Mouse (Mus musculus) forebrain, embryonic 11.5 days (tissue): ENCODE data around the gene Polr3g. TPM values are rescaled to one million over a fixed set of nuclear protein-coding genes. Genes with fewer than 3 reads are reported as not detected.
"Not testable (repeated sequence)": the region's sequence is repeated elsewhere in the genome, so short reads cannot be mapped to it uniquely, and the experiment has no call there.

Source experiments
- ATAC-seq: fragments of 200-750 bp; cut with Nextera tagmentation; replicated peaks from 2 replicates; pipeline ENCODE4 v1.8.0; 2017; ENCODE audit warnings: moderate TSS enrichment; ENCODE audit not compliant: low FRiP score
- DNase-seq: peaks from one replicate; pipeline ENCODE4 v3.0.0-alpha.2; 2017; ENCODE audit warnings: low spot score
- H3K27ac ChIP-seq: fragments of 300-500 bp; sonication (generic); 2 replicates; pipeline ENCODE4 v1.5.1; 2014; ENCODE audit warnings: low read depth, low read length
- H3K27me3 ChIP-seq: fragments of 300-500 bp; sonication (generic); 2 replicates; pipeline ENCODE4 v1.6.1; 2014; ENCODE audit warnings: mild to moderate bottlenecking, low read length, mixed read lengths; ENCODE audit not compliant: control insufficient read depth, insufficient read depth
- H3K36me3 ChIP-seq: fragments of 300-500 bp; sonication (generic); 2 replicates; pipeline ENCODE4 v1.6.1; 2014; ENCODE audit warnings: mild to moderate bottlenecking, low read length, moderate library complexity, mixed read lengths; ENCODE audit not compliant: control insufficient read depth, insufficient read depth
- H3K4me1 ChIP-seq: fragments of 300-500 bp; sonication (generic); replicated peaks from 2 replicates; pipeline ENCODE4 v1.6.1; 2014; ENCODE audit warnings: low read length, mixed read lengths; ENCODE audit not compliant: control insufficient read depth, insufficient read depth
- H3K4me2 ChIP-seq: fragments of 300-500 bp; sonication (generic); 2 replicates; pipeline ENCODE4 v1.6.1; 2014; ENCODE audit warnings: low read depth, mild to moderate bottlenecking, low read length, moderate library complexity, mixed read lengths; ENCODE audit not compliant: severe bottlenecking
- H3K4me3 ChIP-seq: fragments of 300-500 bp; sonication (generic); 2 replicates; pipeline ENCODE4 v1.5.1; 2014; ENCODE audit warnings: low read depth, low read length
- H3K9ac ChIP-seq: fragments of 300-500 bp; sonication (generic); 2 replicates; pipeline ENCODE4 v1.6.1; 2014; ENCODE audit warnings: low read length
- H3K9me3 ChIP-seq: fragments of 300-500 bp; sonication (generic); 2 replicates; pipeline ENCODE4 v1.6.1; 2016; ENCODE audit warnings: low read length, mixed read lengths; ENCODE audit not compliant: control insufficient read depth
- WGBS: fragments of 180-500 bp; shearing (Covaris S2); extraction: QIAGEN DNeasy Blood & Tissue Kit; methylation state at CpG from one replicate; pipeline ENCODE4 v1.1.7; 2014; 5-methylcytosine and 5-hydroxymethylcytosine counted together
- polyA plus RNA-seq: library from polyadenylated mRNA; unstranded; fragments of >200 nt; fragmentation: Nextera tagmentation; extraction: Ambion mirVana; gene quantifications from 2 replicates; pipeline ENCODE4 v1.2.1, GENCODE M21; 2014

The Polr3g gene
- polyA plus RNA-seq, 1 experiment from 2014 or later, result 15.2 TPM

DNA sequence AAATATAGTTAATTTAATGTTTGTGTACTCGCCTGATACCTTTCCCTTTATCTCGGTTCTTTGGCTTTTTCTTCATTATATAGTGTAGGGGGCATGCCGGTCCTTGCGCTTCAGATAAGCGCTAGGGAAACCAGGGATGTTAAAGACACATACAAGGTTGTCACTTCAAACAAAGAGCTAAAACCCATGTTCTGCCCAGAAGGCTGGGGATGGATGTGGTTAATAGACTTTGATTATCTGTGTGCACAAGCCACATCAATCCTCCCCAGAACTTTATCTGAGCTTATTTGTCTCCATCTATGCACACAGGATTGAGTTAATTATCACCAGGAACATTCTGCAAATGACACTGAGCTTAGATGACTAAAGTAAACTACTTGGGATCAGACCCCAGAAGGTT is 25.8 kb upstream of the Polr3g start:
- 92% methylated on average over 5 of the region's 5 CpGs for WGBS
- no peaks in the 10 kb centered on the region for H3K4me1 ChIP-seq

DNA sequence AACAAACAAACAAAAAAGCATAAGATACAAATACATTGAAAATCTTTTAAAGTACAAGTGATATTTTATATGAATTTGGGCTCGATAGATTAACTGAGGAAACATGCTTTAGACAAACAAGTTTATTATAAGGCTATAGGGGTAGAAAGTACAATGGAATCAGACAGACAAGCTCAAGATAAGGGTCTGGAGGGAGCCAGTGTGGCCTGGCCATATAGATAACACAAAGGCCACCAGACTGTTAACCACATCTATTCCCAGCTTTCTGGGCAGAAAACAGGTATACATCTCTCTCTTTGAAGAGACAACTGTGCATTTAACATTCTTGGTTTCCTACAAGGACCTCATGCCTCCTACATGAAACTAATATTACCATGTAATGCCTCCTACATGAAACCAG is 19.5 kb upstream of the Polr3g start:
- DNase-seq (no peak), ATAC-seq (no peak)
- Histone ChIP-seq H3K9ac (no peak overlapping the region), H3K36me3 (no peaks in the 10 kb centered on the region), H3K27ac (no peak overlapping the region), H3K4me3 (no peak overlapping the region), H3K9me3 (no peaks in the 10 kb centered on the region), H3K27me3 (no peaks in the 10 kb centered on the region), H3K4me1 (no peaks in the 10 kb centered on the region), H3K4me2 (no peak overlapping the region)
- 91% methylated on average over 1 of the region's 1 CpGs for WGBS

More for the DNA sequence above, 25.8 kb upstream of the Polr3g start:
- Histone ChIP-seq H3K9ac (no peak overlapping the region), H3K9me3 (no peaks in the 10 kb centered on the region), H3K36me3 (no peaks in the 10 kb centered on the region), H3K27ac (no peak overlapping the region), H3K4me3 (no peak overlapping the region), H3K4me2 (no peak overlapping the region), H3K27me3 (no peaks in the 10 kb centered on the region)
- ATAC-seq (no peak), DNase-seq (no peak)

DNA sequence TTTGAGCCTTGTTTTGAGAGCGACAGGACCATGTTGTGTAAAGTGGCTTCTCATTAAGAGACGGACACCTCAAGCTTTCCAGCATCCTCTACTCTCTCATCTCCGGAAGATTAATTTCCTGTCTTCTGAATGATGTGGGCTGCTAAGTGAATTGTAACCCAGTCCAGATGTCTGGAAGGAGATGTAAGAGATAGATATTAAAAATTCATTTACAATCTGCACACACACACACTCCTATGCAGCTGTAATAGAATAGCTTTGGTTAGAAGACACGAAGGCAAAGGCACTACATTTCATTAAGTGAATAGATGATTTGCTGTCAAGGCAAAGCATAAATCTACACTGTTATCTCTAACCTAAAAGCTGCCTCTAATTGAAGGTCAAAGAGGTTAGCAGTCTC is 18.3 kb upstream of the Polr3g start:
- WGBS, result 81% methylated on average over 4 of the region's 4 CpGs

DNA sequence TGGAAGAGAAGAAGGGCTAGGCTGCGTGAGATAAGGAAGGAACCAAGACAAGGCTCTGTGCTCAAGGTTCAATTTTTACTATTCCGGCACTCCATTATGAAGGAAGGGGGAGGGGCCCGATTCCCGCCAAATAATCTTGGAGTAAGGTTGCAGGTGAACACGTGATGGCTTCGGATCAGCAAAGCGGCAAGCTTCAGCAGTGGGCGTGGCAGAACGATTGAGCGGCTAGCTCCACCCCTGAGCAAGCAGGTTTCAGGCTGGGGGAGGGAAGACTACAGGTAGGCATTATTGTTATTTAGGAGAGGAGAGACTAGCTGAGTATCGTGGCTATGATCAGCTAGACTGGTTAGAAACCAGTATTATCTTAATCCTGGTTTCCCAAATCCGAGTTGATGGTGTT is 17.3 kb upstream of the Polr3g start:
- not testable (repeated sequence) for H3K4me3 ChIP-seq, ATAC-seq, H3K36me3 ChIP-seq, H3K9ac ChIP-seq, H3K27me3 ChIP-seq, H3K9me3 ChIP-seq, H3K27ac ChIP-seq, H3K4me1 ChIP-seq, H3K4me2 ChIP-seq, DNase-seq
- WGBS, result 59% methylated on average over 12 of the region's 12 CpGs

More for the DNA sequence above, 18.3 kb upstream of the Polr3g start:
- H3K9ac ChIP-seq, result no peak overlapping the region
- DNase-seq (no peak), ATAC-seq (no peak)
- no peak overlapping the region for H3K4me2 ChIP-seq
- no peaks in the 10 kb centered on the region for H3K4me1 ChIP-seq
- H3K9me3 ChIP-seq, result no peaks in the 10 kb centered on the region
- H3K36me3 ChIP-seq, result no peaks in the 10 kb centered on the region
- H3K27ac ChIP-seq, result no peak overlapping the region
- no peaks in the 10 kb centered on the region for H3K27me3 ChIP-seq
- no peak overlapping the region for H3K4me3 ChIP-seq

DNA sequence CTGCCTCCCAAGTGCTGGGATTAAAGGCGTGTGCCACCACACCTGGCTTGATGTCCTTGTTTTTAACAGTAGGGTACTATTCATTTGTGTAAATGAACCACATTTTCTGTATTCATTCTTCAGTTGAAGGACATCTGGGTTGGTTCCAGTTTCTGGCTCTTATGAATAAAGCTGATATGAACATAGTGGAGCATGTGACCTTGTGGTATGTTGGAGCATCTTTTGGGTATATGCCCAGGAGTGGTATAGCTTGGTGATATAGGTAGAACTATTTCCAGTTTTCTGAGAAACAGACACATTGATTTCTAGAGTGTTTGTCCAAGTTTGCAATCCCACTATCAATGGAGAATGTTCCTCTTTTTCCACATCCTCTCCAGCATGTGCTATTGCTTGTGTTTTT is 3.1 kb upstream of the Polr3g start:
- Histone ChIP-seq H3K9ac (no peak overlapping the region), H3K4me2 (no peak overlapping the region), H3K4me1 (peaks cover 4% of the 10 kb centered on the region; the same call in 1 of the 2 replicates), H3K4me3 (no peak overlapping the region), H3K9me3 (no peaks in the 10 kb centered on the region), H3K36me3 (no peaks in the 10 kb centered on the region), H3K27ac (no peak overlapping the region), H3K27me3 (no peaks in the 10 kb centered on the region)
- ATAC-seq, result no peak
- DNase-seq, result no peak
- WGBS, result 89% methylated on average over 1 of the region's 1 CpGs

DNA sequence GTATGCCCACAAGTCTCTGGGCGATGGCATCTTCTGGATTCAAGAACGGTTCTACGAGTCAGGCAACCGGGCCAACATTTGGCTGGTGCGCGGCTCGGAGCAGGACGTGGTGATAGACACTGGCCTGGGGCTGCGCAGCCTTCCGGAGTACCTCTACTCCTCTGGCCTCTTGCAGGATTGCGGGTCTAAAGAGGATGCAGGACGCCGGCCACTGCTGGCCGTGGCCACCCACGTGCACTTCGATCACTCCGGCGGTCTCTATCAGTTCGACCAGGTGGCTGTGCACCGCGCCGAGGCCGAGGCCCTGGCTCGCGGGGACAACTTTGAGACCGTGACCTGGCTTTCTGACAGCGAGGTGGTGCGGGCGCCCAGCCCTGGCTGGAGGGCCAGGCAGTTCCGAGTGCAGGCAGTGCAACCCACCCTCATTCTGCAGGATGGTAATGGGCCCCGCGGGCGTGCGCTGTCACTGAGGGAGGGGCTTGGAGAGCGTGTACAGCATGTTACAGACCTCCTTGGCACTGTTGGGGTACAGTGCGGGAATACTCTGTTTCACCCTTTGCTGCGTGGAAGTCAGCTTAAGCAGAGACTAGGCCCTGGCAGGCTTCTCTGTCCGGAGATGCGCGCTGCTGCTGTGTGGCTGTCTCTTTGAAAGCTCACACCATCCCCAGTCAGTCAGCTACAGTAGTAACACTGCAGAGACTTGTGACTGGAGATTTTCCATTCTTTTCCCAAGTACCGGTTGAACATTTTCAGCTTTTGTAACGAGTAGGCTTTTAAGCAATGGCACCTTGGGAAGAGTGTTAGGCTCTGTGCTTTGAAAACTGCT is 946 bp upstream of the Polr3g start:
- under 1% methylated on average over 42 of the region's 42 CpGs for WGBS
- H3K27ac ChIP-seq, result peak overlapping the region; percentile 68; the same call in 1 of the 2 replicates
- H3K9me3 ChIP-seq, result no peaks in the 10 kb centered on the region
- ATAC-seq (peak; percentile 19; the same call in 1 of the 2 replicates), DNase-seq (no peak)
- H3K9ac ChIP-seq, result peak overlapping the region; percentile 60
- H3K4me1 ChIP-seq, result peaks cover 4% of the 10 kb centered on the region; the same call in 1 of the 2 replicates
- H3K36me3 ChIP-seq, result no peaks in the 10 kb centered on the region
- peak overlapping the region; percentile 75 for H3K4me3 ChIP-seq
- H3K27me3 ChIP-seq, result no peaks in the 10 kb centered on the region
- H3K4me2 ChIP-seq, result peak overlapping the region; percentile 93

DNA sequence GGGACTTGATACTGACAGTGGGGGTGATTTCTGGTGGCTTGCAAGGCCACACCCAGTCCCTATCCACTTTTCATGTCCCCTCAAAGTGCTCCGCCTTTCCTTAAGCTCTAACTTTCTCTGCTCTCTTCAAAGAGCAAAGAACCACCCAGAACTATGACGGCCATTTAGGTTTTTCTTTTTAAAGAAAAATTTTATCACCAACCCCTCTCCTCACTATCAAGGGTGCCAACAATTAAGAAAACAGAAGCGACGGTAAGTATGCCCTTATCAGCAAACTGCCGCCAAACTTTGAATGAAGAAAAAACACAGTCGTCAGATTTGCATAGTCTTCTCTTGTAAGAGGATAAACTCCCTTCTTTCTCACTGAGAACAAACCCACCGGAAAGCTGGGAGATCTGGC is 547 bp downstream of the Polr3g start:
- peak overlapping the region; percentile 75 for H3K4me3 ChIP-seq
- no peaks in the 10 kb centered on the region for H3K27me3 ChIP-seq
- ATAC-seq (no peak), DNase-seq (no peak)
- H3K36me3 ChIP-seq, result no peaks in the 10 kb centered on the region
- no peaks in the 10 kb centered on the region for H3K9me3 ChIP-seq
- H3K9ac ChIP-seq, result peak overlapping the region; percentile 60
- no peak overlapping the region for H3K27ac ChIP-seq
- 1% methylated on average over 7 of the region's 7 CpGs for WGBS
- H3K4me2 ChIP-seq, result peak overlapping the region; percentile 93
- peaks cover 4% of the 10 kb centered on the region; the same call in 1 of the 2 replicates for H3K4me1 ChIP-seq

DNA sequence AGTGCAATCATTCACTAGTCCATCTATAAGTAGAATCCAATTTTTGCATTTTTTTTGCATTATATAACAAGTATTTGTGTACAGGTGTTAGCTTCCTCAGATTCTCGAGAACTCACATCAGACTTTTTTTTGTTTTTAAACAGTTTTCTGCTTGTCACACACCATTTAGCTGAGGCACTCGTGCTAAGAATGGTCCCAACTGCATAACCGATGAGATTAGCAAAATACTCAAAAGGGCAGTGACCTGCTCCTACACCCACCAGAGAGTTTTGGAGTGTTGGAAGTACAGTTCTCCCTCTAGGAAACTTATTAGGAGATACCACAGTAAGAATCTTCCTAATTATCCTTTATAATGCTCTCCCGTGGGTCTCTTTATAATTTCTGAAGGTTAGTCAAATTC is 1.0 kb downstream of the Polr3g start:
- no peak overlapping the region for H3K27ac ChIP-seq
- no peaks in the 10 kb centered on the region for H3K9me3 ChIP-seq
- H3K27me3 ChIP-seq, result no peaks in the 10 kb centered on the region
- peak overlapping the region; percentile 75 for H3K4me3 ChIP-seq
- peaks cover 4% of the 10 kb centered on the region; the same call in 1 of the 2 replicates for H3K4me1 ChIP-seq
- no peaks in the 10 kb centered on the region for H3K36me3 ChIP-seq
- H3K4me2 ChIP-seq, result peak overlapping the region; percentile 93; the same call in 1 of the 2 replicates
- 28% methylated on average over 4 of the region's 4 CpGs for WGBS
- peak overlapping the region; percentile 60 for H3K9ac ChIP-seq
- DNase-seq (no peak), ATAC-seq (no peak)

DNA sequence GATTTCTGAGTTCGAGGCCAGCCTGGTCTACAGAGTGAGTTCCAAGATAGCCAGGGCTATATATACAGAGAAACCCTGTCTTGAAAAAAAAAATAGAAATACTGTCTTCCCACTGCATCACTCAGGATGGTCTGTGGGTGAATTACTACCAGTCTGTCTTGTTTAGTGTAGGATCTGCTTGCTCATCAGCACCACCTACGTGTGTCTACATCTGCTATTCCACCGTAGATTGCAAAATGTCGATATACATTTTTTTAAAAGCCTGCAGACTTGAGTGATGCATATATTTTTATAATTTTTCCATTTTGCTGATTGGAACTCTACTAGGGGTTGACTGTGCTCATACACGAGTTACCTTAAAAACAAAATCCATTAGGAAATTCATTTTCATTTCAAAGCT is 4.5 kb downstream of the Polr3g start:
- H3K9me3 ChIP-seq, result no peaks in the 10 kb centered on the region
- H3K27me3 ChIP-seq, result no peaks in the 10 kb centered on the region
- H3K9ac ChIP-seq, result no peak overlapping the region
- H3K4me3 ChIP-seq, result no peak overlapping the region
- DNase-seq (no peak), ATAC-seq (no peak)
- H3K4me1 ChIP-seq, result no peaks in the 10 kb centered on the region; the same call in 1 of the 2 replicates
- 97% methylated on average over 5 of the region's 5 CpGs for WGBS
- no peak overlapping the region for H3K27ac ChIP-seq
- H3K4me2 ChIP-seq, result no peak overlapping the region
- no peaks in the 10 kb centered on the region for H3K36me3 ChIP-seq
